Mouse (Mus musculus): ENCODE results near the gene Gc. TPM values are rescaled to one million over a fixed set of nuclear protein-coding genes. Genes with fewer than 3 reads are reported as not detected.

The Gc gene
- polyA plus RNA-seq, 1 experiment from 2014 or later: not detected

Other genes with a start within 250 kb of the Gc start
- not detected in 2 replicates for gene Npffr2, start 69.5 kb upstream of the Gc start, polyA plus RNA-seq (2014; fragmentation: Nextera tagmentation; extraction: Ambion mirVana)